Mouse (Mus musculus) MN1 (cell line): Measurements from ENCODE around the gene Rufy2.
A peak's percentile ranks its signal among the peaks of the same experiment; 100 is the strongest.

ENCODE experiments used
- DNase-seq: peaks from one replicate; pipeline ENCODE4 v3.0.0-alpha.2; 2016; ENCODE audit warnings: low spot score

Rufy2 gene

DNA sequence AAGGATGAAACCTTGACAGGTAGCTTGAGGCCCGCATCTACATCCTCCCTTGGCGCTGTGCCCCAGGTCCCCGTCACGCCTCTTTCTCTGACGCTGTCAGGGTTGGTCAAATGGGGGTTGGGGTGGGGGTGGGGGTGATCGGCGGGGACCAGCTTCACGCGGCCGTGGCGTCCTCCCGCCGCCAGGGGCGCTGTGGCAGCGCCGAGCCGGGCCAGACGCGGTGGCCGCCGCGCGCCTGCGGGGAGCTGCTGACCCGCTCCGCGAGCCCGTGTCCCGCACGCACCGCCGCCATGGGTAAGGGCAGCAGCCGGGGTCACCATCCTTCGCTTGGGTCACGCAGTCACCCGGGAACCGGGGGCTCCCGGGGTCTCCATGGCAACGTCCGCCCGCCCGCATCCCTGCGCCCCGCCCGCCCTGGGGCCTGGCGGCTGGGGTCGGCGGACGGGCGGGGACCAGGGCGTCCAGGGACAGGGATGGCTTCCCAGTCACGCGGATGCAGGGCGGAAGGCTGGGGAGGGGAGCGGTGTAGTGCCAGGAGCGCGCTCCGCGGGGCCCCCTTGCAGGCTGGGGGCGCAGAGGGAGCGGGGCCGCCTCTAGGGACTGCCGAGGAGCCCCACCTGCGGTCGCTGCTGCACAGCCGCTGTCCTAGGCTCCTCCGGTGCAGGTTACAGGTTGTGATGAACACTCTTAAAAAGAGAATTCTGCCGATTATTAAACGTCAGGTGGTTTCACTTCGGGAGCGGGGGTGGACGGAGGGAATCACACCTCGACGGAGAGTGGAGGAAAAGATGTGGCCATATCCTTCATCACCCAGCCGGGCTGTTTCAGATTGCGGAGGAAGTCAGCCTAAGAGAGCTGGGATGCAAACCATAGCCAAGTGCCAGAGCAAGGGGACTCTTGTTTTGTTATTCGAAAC is at the start of gene Rufy2:
Gene Rufy2 (plus strand): TSS at position 185 of the 916 bp plus-strand sequence.
- peak; percentile 87 for DNase-seq

DNA sequence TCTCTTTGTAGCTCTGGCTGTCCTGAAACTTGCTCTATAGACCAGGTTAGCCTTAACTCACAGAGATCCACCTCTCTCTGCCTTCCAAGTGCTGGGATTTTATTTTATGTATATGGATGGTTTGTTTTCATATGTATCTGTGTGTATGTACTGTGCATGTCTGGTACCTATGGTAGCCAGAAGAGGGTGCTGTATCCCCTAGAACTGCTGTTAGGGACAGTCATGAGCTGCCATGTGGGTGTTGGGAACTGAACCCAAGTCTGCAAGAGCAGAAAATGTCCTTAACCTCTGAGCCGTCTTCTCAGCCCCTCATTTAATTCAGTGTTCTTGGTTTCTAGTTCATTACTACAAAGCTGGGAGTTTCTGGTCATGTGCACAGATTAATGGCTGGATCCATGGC is 47.6 kb upstream of the Rufy2 start:
- DNase-seq: no peak

DNA sequence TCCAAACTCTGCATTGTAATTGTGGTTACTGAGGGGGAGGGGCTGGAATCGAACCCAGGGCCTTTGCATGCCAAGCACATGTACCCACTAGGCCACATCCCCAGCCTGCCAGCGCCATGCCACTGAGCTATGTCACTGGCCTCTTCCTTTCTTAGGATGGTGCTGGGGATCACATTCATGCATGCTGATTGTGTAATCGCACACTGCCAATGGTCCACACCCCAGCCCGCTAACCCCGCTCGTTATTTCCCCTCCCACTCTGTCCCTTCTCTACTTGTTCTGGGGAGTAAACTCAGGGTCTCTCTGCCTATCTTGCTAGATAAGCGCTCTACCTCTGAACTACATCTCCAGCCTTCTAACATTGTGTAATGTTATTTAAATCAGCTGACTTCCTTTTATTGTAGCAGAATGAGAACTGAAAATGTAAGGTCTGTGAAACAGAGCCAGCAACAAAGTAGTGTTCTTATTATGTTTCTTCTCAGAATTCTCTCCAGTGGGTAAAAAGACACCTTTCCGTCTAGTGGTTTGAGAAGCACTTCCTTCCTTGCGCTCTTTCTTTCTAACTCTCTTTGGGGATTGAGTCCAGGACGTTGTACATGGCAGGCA is 34.9 kb upstream of the Rufy2 start:
- DNase-seq: no peak

DNA sequence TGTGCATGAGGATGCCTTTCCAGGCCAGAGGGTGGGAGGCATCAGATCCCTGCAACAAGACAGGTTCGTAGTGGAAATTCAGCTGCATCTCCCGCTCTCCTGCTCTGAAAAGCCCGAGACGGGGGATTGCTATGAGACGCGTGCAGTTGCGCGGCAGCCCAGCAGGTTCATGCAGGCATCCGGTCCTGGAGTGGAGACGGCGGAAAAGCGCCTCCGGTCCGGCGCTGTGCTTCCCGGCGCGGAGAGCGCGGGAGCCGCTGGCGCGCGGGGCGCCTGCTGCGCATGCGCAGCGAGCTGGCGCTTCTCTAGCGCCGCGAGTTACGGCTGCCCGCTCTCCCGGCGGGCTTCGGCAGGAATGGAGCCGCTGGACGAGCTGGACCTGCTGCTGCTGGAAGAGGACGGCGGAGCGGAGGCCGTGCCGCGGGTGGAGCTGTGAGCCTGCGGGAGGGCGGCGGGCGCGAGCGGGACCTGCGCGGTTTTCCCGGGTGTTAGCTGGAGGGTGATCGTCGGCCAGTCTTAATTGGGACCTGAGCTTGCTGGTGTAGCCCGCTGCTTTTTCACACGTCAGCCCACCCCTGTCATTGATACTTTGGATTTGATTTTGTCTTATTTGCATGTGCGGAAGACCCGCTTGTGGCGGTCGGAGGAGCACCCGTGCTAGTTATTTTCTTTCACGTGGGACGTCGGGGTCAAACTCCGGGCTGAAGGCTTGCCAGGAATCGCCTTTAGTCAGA is 33.1 kb upstream of the Rufy2 start, which contains the start of gene Dna2:
Gene Dna2 (plus strand): TSS at position 289 of the 734 bp plus-strand sequence.
- peak; percentile 91 for DNase-seq

DNA sequence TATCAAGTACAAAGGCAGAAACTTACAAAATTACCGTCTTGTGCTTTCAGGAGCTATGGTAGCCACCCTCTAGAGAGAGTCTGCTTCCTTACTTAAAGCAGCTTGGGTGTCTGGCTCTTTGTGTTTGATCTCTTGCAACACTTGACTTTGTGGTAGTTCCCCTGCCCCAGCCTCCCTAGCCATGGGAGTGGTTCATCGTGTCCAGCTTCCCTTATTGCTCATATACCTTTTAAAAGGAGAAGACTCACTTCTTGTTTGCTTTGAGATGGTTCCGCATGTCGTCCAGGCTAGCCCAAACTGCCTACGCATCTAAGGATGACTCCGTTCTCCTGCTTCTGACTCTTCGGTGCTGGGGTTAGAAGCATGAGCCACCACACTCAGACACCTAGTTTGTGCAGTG is 31.5 kb upstream of the Rufy2 start:
- DNase-seq: no peak

DNA sequence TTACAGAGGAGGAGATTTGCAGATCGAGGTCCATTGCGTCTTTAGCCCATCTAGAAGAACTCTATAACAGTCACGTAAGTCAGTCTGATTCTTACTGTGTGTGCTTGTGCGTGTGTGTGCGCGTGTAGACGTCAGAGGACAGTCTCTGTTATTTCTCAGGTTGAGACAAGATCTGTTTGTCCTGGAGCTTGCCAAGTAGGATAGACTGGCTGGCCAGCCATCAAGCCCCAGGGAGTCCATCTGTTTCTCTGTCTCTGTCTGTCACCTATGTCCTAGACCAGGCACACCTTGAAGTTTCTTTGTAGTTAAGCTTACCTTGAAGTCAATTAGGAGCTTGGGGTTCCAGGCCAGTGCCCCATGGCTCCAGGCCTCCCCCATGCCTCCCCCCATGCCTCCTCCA is 16.1 kb upstream of the Rufy2 start:
- DNase-seq: no peak

DNA sequence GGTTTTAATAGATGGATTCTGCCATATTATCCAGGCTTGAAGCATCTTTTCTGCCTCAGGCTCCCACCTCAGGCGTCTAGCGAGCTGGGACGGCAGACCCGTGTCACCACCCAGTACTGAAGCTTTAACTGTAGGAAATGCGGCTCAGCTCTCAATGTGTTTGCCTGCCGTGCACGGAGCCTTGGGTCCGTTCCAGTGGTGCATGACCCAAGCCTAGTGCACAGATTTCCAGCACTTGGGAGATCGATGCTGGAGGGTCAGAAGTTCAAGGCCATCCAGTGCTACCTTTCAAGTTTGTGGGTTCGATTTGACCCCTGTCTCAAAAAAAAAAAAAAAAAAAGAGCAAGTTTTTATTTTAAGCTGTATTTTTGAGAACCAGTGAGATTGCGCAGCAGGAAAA is 14.2 kb upstream of the Rufy2 start:
- no peak for DNase-seq

DNA sequence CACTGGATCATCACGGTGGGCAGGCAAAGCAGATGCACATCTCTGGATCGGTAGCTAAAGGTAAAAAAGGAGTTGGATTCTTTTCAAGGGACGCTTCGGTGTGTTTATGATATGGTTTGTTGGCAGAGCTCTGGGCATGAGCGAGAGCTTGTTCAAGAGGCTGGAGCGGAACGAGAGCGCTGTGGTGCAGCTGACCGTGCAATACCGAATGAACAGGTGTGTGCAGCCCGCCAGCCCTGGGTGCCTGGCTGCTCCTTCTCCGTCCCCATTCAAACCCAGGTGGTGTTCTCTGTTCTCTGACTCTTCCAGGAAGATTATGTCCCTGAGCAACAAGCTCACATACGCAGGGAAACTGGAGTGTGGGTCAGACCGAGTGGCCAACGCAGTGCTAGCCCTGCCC is 13.7 kb upstream of the Rufy2 start:
- DNase-seq: no peak

DNA sequence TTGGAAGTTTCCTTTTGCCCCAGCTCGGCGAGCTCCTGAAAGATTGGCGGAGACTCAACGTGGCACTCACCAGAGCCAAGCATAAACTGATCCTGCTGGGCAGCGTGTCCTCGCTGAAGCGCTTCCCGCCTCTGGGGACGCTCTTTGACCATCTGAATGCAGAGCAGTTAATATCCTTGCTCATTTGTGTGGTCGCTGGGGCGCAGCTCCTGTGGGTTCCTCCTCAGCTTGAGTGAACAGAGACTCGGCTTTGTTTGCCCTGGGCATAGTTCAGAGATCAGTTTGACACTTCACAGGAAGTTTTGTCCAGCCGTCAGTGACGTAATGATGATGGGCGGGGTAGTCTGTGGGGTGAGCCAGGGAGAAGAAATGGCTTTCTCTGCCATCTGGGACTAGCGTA is 8.2 kb upstream of the Rufy2 start:
- no peak for DNase-seq

DNA sequence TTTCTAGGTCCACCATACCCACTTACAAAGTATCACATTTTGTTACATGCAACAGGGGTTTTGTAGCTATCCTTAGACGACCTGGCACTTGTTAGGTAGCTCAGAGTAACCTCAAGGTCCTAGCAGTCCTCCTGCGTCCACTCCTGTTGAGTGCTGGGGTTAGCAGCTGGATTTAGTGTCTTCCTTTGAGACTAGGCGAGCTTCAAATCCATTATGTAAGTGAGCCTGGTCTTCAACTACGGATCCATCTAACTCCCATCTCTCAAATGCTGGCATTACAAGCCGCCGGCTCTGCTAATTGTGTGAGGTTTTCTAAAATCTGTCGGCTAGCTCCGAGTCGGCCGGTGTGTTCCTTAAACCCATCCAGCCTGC is 370 bp upstream of the Rufy2 start:
- no peak for DNase-seq

DNA sequence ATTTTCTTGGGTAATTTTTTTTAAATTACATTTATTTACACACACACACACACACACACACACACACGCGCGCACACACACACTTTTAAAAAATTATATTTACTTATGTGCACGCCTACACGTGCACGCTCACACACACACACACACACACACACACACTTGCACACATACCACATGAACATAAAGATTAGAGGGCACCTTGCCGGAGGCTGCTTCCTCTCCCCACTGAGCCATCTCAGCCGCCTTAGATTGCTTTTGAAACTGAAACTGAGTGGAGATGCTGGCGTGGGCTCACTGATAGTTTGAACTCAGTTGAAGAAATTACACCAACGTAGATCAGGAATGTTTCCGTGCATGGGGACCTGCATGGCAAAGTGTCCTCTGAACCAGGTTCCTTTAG is 4.0 kb downstream of the Rufy2 start:
- no peak for DNase-seq

DNA sequence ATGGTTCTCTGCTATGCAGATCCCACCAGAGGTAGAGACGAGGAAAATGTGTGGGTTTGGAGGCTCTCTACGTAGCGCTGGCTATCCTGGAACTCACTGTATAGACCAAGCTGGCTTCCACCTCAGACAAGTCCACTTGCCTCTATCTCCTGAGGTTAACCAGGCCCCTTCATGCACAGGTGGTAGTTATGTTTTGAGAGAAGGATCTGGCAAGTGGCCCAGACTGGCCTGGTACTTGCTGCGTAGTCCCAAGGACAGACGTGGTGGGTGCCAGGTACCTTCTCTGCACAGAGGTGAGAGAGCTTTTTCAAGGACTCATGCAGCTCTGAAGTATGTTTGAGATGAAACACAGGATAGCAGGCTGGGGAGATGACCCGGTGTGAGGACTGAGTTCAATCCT is 4.5 kb downstream of the Rufy2 start:
- peak; percentile 34 for DNase-seq

DNA sequence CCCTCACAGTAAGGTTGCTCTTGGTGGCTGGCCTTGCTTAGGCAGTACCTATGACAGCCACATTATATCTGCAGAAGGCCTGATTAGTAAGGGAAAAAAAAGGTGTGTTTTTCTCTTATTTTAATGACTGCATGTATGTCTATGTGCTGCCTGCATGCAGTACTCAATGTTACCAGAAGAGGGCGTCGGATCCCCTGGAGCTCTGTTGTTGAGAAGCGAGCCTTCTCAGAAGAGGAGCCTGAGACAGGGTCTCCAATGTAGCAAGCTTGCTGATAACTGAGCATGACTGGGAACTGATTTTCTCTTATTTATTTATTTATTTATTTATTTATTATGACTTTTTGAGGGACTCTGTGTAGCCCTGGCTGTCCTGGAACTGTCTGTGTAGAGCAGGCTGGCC is 7.3 kb downstream of the Rufy2 start:
- peak; percentile 18 for DNase-seq

DNA sequence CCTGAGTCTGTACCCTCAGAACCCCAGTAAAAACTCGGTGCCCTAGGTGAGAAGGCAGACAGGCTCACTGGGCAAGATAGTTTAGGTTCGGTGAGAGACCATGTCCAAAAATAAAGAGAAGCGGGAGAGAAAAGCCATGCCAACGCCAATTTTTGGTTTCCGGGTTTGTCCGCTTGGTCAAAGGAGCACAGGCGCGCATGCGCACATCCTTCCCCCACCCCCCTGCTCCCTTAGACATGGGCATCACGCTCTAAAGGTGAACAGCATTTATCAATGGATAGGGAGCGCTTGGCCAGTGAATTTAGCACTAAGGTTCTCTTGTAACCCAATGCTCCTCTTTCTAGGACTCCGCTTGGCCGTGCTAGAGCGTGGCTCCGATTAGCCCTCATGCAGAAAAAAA is 10.6 kb downstream of the Rufy2 start:
- DNase-seq: no peak

DNA sequence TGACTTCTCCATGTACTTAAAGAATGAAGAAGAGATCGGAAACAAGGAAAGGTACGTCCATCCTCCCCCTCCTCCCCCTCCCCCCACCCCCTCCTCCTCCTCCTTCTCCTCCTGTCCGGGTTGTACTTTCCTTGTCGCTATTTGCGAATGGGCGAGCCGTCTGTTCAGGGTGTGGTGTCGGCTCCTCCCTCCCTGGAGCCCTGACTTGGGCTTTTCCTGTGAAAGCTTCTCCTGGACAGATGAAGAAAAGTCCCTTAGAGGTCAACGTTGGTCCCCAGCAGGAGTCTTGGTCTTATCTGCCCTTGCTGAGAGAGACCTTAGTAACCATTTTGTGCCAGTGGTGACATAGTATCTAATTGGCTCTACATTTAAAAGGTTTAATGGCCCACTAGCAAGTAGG is 14.0 kb downstream of the Rufy2 start:
- no peak for DNase-seq

DNA sequence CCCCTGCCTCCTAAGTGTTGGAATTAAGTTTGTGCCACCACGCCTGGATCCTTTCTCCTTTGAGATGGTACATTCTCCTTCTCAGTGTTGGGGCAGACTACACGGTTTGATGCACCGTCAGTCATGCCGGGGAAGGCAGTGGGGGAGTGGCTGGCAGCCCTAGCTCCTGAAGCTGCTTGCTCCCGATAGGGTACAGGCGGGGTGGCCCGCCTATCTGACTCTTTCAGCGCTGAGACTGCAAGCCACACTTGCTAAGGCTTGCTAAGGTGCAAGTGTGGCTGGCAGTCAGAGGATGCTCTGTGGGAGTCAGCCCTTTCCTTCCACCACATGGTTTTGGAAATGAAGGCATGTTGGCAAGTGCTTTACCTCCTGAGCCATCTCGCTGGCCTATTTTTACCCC is 20.6 kb downstream of the Rufy2 start:
- DNase-seq: no peak

DNA sequence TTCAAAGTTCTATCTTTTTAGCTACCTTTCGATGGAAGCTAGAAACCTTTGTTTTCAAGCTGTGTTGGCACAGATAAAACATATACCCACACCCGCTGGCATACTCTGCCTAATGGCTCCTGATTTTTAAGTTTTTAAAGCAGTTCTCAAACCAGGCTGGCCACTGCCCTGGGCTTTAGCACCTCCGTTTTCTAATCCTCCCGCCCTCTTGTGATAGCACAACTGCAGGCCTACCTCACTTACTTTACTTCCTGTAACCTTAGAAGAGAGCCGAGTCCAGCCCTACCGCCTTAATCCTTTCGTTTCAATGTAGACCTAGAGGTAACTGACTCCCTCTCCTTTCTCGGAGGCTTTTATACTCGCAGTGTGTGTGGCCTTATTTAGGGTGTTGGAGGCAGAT is 23.2 kb downstream of the Rufy2 start:
- no peak for DNase-seq

DNA sequence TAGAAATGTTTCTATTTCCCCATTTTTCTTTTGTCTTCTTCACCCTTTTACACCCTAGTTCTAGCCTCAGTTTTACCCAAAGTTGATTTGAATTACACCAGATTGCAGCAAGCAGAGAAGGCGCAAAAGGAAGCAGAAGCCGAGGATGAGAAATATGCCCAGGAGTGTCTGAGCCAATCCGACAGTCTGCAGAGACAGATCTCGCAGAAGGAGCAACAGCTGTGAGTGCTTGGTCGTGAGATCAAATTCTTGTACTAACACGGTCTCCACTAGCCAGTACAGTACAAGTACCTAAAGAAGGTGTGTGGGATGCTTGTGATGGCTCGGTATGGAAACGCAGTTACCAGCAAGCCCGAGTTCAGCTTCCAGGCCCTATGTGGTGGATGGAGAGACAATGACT is 24.5 kb downstream of the Rufy2 start:
- DNase-seq: no peak

DNA sequence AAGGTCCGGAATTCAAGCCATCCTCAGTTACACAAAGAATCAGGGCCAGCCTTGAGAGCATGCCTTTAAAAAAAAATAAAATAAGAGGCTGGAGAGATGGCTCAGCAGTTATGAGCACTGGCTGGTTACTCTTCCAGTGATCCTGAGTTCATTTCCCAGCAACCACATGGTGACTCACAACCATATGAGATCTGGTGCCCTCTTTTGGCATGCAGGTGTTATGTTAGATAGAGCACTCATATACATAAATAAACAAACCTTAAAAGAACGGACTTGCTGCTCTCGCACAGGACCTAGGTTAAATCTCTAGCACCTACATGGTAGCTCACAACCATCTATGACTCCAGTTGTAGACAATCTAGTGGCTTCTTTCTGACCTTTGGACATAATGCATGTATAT is 28.2 kb downstream of the Rufy2 start:
- DNase-seq: no peak

DNA sequence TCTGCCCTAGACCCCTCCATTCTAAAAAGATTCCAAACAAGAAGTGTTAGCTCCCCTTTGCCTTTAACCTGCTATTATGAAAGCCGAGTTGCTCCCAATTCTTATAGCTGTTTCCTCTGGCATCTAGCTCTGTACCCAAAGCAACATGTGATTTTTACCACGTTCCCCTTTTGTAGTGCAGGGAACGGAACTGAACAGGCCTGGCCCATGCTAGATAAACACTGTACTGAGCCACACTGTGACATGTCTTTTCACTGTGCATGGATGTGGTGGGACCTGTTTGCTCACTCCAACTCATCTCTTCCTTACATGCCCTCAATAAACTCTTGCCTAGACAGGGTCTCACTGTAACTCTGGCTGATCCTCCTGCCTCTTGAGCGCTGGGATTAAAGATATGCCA is 30.2 kb downstream of the Rufy2 start:
- DNase-seq: no peak

DNA sequence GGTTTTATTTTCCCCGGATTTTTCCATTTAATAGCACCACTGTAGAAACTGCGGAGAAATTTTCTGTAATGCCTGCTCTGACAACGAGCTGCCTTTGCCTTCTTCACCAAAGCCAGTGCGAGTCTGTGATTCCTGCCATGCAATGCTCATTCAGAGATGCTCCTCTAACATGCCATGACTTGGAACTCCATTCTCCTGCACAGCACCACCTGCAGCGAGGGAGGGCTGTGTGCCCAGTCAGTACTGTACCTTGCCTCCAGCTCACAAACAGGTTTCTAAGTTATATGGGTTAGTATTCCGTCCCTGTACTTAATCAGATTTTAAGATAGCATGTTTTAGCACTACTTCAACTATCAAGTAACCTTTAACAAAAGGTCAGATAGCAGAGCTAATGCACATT is 31.5 kb downstream of the Rufy2 start:
- DNase-seq: no peak

DNA sequence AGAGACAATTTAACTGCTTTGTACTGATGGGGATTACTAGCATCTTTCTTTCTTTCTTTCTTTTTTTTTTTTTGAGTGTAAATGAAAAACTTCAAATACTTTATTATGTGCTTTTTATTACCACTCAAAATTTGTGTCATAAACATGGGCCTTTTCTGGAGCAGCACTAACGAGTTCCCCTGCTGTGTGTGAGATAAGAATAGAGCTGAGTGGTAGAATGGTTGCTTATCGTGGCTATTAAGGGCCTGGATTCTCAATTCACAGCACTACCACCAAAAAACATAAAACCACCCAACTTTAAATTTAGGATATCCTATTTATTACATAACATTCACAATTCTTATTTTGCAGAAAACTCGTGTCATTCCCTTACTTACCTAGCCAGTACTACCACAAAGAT is 33.5 kb downstream of the Rufy2 start:
- no peak for DNase-seq

DNA sequence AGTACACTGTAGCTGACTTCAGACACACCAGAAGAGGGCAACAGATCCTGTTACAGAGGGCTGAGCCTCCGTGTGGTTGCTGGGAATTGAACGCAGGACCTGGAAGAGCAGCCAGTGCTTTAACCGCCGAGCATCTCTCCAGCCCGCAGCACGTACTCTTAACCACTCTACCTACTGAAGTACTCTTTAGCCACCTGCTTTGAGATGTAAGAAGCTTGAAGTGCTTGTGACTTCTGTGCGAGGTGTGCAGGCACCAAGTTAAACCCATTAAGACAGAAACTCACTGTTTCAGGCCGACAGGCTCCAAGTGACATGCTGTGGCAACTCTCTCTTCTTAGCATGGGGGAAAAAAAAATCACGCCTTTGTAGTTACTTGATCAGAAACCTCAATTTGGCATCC is 34.1 kb downstream of the Rufy2 start:
- DNase-seq: no peak
